Mouse (Mus musculus) embryo, embryonic 11 days (tissue): ENCODE measurements around the gene 1810062G17Rik.

Experiments used
- DNase-seq: peaks from one replicate; pipeline ENCODE4 v3.0.0-alpha.2; 2015

Gene 1810062G17Rik

GRCm38 (mm10) chr3:36475532-36476087, at the start of gene 1810062G17Rik, which contains the start of gene Anxa5:
1810062G17Rik (plus strand) TSS chr3:36475937.
Anxa5 (minus strand) TSS chr3:36475894.
- DNase-seq, result peak; percentile 96

- DNase-seq, result no peak
Measured at GRCm38 (mm10) chr3:36427386-36427785, 48.4 kb upstream of the 1810062G17Rik start.

GRCm38 (mm10) chr3:36430360-36430759, 45.4 kb upstream of the 1810062G17Rik start:
- DNase-seq, result no peak

GRCm38 (mm10) chr3:36440280-36440679, 35.5 kb upstream of the 1810062G17Rik start:
- no peak for DNase-seq

- DNase-seq, result peak; percentile 73
Measured at GRCm38 (mm10) chr3:36442426-36442825, 33.3 kb upstream of the 1810062G17Rik start.

GRCm38 (mm10) chr3:36446041-36446440, 29.7 kb upstream of the 1810062G17Rik start:
- no peak for DNase-seq

GRCm38 (mm10) chr3:36446506-36446905, 29.2 kb upstream of the 1810062G17Rik start:
- no peak for DNase-seq

- DNase-seq, result no peak
Measured at GRCm38 (mm10) chr3:36446918-36447317, 28.8 kb upstream of the 1810062G17Rik start.

- DNase-seq, result peak; percentile 27
Measured at GRCm38 (mm10) chr3:36449292-36450165, 26.2 kb upstream of the 1810062G17Rik start.

- no peak for DNase-seq
Measured at GRCm38 (mm10) chr3:36452502-36452901, 23.2 kb upstream of the 1810062G17Rik start.

GRCm38 (mm10) chr3:36455124-36455523, 20.6 kb upstream of the 1810062G17Rik start:
- DNase-seq, result no peak

- DNase-seq, result no peak
Measured at GRCm38 (mm10) chr3:36455566-36455965, 20.2 kb upstream of the 1810062G17Rik start.

GRCm38 (mm10) chr3:36460717-36461116, 15.0 kb upstream of the 1810062G17Rik start:
- no peak for DNase-seq

- no peak for DNase-seq
Measured at GRCm38 (mm10) chr3:36461819-36462218, 13.9 kb upstream of the 1810062G17Rik start.

GRCm38 (mm10) chr3:36462348-36462747, 13.4 kb upstream of the 1810062G17Rik start:
- DNase-seq, result no peak

- DNase-seq, result no peak
Measured at GRCm38 (mm10) chr3:36465538-36465937, 10.2 kb upstream of the 1810062G17Rik start.

- no peak for DNase-seq
Measured at GRCm38 (mm10) chr3:36467632-36468031, 8.1 kb upstream of the 1810062G17Rik start.

- DNase-seq, result no peak
Measured at GRCm38 (mm10) chr3:36468871-36469270, 6.9 kb upstream of the 1810062G17Rik start.

GRCm38 (mm10) chr3:36471856-36472255, 3.9 kb upstream of the 1810062G17Rik start:
- DNase-seq, result no peak

- no peak for DNase-seq
Measured at GRCm38 (mm10) chr3:36473222-36473621, 2.5 kb upstream of the 1810062G17Rik start.

- no peak for DNase-seq
Measured at GRCm38 (mm10) chr3:36474421-36474820, 1.3 kb upstream of the 1810062G17Rik start.

GRCm38 (mm10) chr3:36474938-36475483, 726 bp upstream of the 1810062G17Rik start:
- peak; percentile 29 for DNase-seq

GRCm38 (mm10) chr3:36476261-36477155, 771 bp downstream of the 1810062G17Rik start:
- peak; percentile 41 for DNase-seq
